Mouse (Mus musculus): Measurements from ENCODE around the gene Megf8. TPM values are rescaled to one million over a fixed set of nuclear protein-coding genes. Genes with fewer than 3 reads are reported as not detected.
A peak's percentile ranks its signal among the peaks of the same experiment; 100 is the strongest.

The Megf8 gene
- 10 to 100 TPM; 95.3 to 95.9 TPM for total RNA-seq (2021)

- peak; percentile 91 to 94 for DNase-seq
Measured at GRCm38 (mm10) chr7:25316532-25317445, at the start of gene Megf8. Gene Megf8 (plus strand): TSS chr7:25317164.

DNA sequence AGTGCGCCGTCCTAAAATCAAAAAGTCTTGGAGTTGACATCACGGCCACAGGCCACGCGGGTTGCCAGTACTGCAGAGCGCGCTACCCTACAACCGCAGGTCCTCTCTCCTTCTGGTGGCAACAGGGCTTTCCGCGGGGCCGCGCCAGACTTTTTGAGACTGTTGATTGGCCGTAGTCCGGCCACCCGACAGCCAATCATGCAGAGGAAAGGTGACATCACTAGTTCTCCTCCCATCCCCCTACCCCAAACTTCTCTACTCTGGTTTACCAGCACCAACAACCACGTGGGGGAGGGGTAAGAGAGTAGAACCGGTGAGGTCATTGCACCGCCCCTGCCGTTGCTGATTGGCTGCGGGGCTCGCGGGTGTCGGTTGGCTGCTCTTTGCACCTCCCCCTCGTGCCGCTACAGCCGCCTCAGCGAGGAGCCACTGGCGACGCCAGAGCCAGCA is 49.6 kb upstream of the Megf8 start, which contains the start of gene Cic:
Gene Cic, plus strand, starts transcription at position 404 of the 450 bp plus-strand sequence.
- peak; percentile 99 for DNase-seq

DNA sequence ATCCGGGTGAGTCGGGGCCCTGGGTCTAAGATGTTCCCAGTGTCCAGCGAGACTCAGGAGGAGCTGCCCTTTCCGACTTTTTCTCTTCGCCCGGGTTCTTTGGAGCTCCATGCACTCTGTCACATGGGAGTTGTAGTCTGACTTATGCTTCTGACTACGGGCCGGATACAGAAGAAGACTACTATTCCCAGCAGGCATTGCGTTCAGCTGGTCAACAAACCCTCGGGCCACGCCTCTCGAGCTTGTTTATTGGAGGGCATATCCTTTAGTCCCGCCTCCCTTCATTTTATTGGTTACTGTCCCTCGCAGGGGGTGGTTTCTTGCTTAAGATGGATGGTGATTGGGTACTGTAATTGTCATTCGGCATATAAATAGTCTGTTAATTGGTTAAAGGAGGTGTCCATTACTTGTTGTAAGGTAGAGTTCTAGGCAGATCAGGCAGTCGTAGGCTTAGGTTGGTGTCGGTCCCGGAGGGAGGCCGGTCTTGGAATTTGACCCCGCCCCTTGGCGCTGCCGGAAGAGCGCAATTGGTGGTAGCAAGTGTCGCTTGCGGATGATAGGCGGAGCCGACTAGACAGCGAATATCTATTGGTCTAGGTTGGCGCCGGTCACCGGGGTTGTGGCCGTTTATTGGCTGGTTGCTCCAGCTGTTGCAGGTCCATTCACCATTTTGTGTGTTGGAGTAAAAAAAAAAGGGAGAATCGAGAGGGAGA is 49.1 kb upstream of the Megf8 start:
- peak; percentile 99 for DNase-seq

DNA sequence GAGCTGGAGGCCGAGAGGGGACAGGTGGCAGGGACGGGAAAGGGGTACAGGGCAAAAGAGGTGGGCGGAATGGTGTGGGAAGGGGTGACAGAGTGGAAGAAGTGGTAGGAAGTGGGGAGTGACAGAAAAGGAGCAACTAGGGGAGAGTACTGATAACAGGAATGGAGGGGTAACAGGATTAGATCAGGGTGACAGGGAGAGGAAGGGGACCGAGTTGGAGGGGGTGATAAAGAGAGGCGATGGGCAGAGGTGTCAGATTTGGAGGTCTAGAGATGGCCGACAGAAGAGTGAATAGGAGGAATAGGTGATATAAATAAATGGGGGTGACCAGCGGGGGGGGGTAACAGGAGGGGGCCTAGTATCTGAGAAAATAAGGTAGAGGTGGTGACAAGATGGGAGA is 48.4 kb upstream of the Megf8 start:
- no peak for DNase-seq

- DNase-seq: no peak
Measured at GRCm38 (mm10) chr7:25269029-25269428, 47.9 kb upstream of the Megf8 start.

GRCm38 (mm10) chr7:25269545-25270271 is 47.3 kb upstream of the Megf8 start:
- peak in 1 of 2 experiments; percentile 3 for DNase-seq

DNA sequence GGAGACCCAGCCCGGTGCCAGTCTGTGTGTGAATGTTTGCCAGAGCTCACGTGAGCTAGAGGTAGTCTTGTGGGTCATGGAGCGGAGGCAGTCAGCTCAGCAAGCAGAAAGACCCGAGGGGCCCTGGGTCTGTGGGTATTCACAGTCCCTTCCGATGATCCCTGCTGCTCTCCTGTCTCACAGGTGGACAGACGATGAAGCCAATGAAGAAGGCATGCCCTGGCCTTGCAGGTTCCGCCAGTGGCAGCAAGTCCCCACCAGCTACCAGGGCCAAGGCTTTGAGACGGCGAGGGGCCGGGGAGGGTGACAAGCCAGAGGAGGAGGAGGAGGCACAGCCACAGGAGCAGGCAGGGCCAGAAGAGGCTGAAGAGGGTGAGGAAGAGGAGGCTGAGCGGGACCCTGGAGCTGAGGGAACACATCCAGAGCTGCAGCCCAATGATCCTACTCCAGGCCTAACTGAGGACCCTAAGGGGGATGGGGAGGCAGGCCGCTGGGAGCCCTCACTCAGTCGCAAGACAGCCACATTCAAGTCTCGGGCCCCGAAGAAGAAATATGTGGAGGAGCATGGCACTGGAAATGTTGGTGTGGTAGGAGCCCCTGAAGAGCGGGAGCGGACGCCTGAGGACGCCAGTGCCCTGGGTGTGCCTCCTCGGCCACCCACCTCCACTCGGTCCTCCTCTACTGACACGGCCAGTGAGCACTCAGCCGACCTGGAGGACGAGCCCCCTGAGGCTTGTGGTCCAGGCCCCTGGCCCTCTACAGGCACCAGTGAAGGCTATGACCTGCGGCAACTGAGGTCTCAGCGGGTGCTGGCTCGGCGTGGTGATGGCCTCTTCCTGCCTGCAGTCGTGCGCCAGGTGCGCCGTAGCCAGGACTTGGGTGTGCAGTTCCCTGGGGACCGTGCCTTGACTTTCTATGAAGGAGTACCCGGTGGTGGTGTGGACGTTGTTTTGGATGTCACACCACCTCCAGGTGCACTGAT is 46.0 kb upstream of the Megf8 start:
- no peak for DNase-seq

GRCm38 (mm10) chr7:25271651-25272444 is 45.1 kb upstream of the Megf8 start:
- no peak for DNase-seq

DNA sequence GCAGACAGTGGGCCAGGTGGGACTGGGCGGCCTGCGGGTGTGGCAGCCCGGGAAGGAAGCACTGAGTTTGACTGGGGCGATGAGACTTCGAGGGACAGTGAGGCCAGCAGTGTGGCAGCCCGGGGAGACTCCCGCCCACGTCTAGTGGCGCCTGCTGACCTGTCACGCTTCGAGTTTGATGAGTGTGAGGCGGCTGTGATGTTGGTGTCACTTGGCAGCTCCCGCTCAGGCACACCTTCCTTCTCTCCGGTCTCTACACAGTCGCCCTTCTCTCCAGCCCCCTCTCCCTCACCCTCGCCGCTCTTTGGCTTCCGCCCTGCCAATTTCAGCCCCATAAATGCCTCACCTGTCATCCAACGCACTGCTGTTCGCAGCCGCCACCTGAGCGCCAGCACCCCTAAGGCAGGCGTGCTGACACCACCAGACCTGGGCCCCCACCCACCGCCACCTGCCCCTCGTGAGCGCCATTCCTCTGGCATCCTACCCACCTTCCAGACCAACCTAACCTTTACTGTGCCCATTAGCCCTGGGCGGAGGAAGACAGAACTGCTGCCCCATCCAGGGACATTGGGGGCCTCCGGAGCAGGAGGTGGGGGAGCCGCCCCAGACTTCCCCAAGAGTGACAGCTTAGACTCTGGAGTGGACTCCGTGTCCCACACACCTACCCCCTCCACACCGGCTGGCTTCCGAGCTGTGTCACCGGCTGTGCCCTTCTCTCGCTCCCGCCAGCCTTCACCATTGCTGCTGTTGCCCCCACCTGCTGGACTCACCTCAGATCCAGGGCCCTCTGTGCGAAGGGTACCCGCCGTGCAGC is 44.3 kb upstream of the Megf8 start:
- no peak for DNase-seq

DNA sequence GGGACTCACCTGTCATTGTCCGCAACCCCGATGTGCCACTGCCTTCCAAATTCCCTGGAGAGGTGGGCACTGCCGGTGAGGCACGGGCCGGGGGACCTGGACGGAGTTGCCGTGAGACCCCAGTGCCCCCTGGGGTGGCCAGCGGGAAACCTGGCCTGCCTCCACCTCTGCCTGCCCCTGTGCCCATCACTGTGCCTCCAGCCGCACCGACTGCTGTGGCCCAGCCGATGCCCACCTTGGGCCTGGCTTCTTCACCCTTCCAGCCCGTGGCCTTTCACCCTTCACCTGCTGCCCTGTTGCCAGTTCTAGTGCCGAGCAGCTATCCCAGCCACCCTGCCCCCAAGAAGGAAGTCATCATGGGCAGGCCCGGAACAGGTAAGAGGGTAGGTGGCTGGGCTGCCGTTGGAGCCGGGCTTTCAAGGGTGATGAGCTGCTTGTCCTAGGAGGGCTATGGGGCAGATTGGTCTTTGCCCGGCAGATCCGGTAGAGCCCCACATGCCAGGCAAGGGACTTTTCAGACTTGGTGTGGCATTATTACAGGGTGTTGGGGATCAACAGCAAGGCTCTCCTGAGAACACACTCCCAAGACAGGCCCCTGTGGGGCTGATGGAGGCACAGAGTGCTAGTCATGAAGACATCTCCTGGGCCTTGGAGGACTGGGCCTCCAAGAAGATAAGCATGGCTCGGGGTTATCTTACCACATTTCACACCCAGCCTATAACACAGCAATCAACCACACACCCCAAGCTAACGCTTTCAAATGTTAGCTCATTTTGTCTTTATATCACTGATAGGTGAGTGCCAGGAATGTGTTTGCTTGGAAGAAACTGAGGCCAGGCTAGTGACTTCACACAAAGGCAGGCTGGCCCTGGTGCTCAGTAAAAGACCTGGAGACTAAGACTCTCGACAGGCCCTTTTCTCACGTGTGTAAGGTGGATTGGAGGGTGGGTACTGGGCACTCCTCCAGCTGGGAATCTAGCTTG is 43.4 kb upstream of the Megf8 start:
- no peak for DNase-seq

DNA sequence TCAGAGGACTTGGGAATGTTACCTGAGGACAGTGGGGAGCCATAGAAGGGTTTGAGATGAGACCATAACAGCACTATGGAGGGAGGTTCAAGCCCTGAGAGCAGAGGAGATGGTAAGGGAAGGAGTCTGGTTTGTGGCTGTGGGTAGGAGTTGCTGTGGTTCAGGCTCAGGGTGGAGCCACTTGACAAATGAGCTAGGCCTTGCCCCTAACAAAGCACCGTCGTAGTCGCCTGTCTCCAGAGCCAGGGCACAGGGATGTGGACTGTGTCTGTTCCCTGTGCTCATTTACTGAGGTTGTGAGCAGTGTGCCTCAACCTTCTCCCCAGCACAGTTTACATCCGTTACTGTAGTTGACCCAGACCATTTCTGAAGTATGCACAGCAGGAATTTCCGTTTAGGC is 42.4 kb upstream of the Megf8 start:
- DNase-seq: no peak

- DNase-seq: no peak
Measured at GRCm38 (mm10) chr7:25274996-25275395, 42.0 kb upstream of the Megf8 start.

GRCm38 (mm10) chr7:25275555-25276298 is 41.2 kb upstream of the Megf8 start:
- DNase-seq: no peak

DNA sequence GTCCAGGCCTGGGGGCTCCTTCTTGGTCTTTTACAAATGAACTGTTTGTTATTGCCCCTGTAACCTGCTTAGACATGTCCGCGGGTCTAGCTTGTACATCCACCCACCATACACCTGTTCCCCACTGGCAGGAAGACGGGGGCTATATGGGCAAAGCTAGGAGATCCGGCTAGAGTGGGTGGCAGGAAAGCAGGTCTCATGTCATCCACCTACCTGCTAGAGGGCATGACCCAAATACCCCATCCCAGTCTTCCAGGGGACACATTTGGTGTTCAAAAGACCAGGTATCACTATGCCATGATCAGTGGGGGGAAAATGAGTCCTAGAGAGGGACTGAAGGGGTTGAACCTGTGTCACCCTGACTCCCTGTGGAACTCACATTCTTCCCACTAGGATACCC is 39.6 kb upstream of the Megf8 start:
- DNase-seq: no peak

- no peak for DNase-seq
Measured at GRCm38 (mm10) chr7:25277998-25278340, 39.0 kb upstream of the Megf8 start.

DNA sequence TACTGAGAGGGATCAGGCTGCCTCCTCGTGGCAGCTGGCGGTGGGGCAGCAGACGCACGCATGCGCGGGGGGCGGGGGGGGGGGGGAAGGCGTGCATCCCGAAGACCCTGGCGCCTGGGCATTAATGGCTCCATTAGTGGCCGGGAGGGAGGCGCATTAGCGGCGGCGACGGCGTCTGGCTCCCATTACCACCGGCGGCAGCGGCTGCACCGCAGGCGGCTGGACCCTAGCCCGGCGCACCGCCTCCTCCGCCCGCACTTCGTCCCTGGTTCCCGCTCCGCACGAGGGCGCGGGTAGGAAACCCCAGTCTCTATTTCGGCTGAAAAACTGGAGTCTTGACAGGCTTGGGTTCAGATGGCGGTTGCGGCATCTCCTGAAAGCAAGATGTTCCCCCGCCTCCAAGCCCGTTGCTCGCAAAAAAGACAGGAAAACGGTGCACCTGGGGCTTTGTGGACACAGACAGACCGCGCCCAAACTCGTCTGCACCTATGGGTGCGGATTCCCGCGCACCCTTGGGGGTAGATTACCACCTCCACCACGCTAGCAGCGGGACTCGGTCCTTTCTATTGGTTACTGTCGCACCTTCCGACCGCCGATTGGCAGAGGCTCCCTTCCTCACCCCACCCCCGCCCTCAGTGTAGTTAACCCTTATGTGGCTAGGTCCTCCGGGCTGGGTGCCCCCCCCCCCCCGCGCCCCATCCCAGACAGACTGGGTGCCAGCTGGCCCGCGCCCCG is 38.5 kb upstream of the Megf8 start:
- peak; percentile 85 for DNase-seq
